20 mouse cellular contexts compared by ENCODE assay signal in genomic region chr6:32417351-32417750, GRCm38 (mm10).
DNase-seq lines count a peak whose midpoint lies in the region; ATAC-seq lines count a peak whose summit lies in the region.
"Had no signal": no experiment of that assay in that cellular context is flagged by ENCODE, and none has a peak within 500 bp of the region (broad histone marks: within the 10 kb centered on the region; RNA-seq: fewer than 3 reads in every experiment).

No protein-coding gene starts in this region.

- H3K4me3 ChIP-seq in neural tube, embryonic 15.5 days (replicated peaks): no peak overlapping the region
- H3K4me3 ChIP-seq: embryonic facial prominence, embryonic 13.5 days; hindbrain, embryonic 13.5 days; limb, embryonic 13.5 days had no signal

- H3K9ac ChIP-seq in neural tube, embryonic 15.5 days (replicated peaks): no peak overlapping the region
- H3K9ac ChIP-seq: embryonic facial prominence, embryonic 13.5 days; hindbrain, embryonic 13.5 days; limb, embryonic 13.5 days had no signal

- no peak overlapping the region for H3K4me2 ChIP-seq in neural tube, embryonic 15.5 days
- H3K4me2 ChIP-seq: embryonic facial prominence, embryonic 13.5 days; hindbrain, embryonic 13.5 days; limb, embryonic 13.5 days; liver, embryonic 11.5 days; midbrain, embryonic 11.5 days had no signal

- no peaks in the 10 kb centered on the region for H3K36me3 ChIP-seq in neural tube, embryonic 15.5 days
- H3K36me3 ChIP-seq: embryonic facial prominence, embryonic 13.5 days; hindbrain, embryonic 13.5 days; limb, embryonic 13.5 days had no signal

- ATAC-seq in neural tube, embryonic 15.5 days (ENCODE audit: low FRiP score): no peak
- ATAC-seq: forebrain, embryonic 16.5 days; intestine, embryonic 16.5 days; midbrain, embryonic 16.5 days had no signal

- H3K27me3 ChIP-seq in neural tube, embryonic 15.5 days (replicated peaks): no peaks in the 10 kb centered on the region
- H3K27me3 ChIP-seq: embryonic facial prominence, embryonic 13.5 days; hindbrain, embryonic 13.5 days; limb, embryonic 13.5 days had no signal

- 85% methylated on average over 4 of the region's 4 CpGs for WGBS in neural tube, embryonic 15.5 days

- H3K27ac ChIP-seq in neural tube, embryonic 15.5 days (replicated peaks): no peak overlapping the region
- H3K27ac ChIP-seq: embryonic facial prominence, embryonic 13.5 days; hindbrain, embryonic 13.5 days; limb, embryonic 13.5 days had no signal

- peaks cover 6% of the 10 kb centered on the region for H3K4me1 ChIP-seq in neural tube, embryonic 15.5 days

- peak; percentile 17 to 21 for DNase-seq in adrenal gland, postnatal 36 days
- no peak for DNase-seq in adrenal gland, postnatal 4 days (ENCODE audit: low spot score in 2 of 2)
- peak; percentile 64 for DNase-seq in kidney, postnatal 10 days
- no peak for DNase-seq in kidney, adult 11 months
- peak; percentile 22 for DNase-seq in lung, postnatal 14 days
- DNase-seq in lung, postnatal 36 days: no peak
- DNase-seq: B cell, adult 2 months; cerebellum, adult 18-20 months; cerebellum, postnatal 10 days; thymus, adult 2 months; thymus, postnatal 36 days had no signal

- H3K9me3 ChIP-seq in neural tube, embryonic 15.5 days (replicated peaks): no peaks in the 10 kb centered on the region
- H3K9me3 ChIP-seq: embryonic facial prominence, embryonic 13.5 days; hindbrain, embryonic 13.5 days; limb, embryonic 13.5 days had no signal

Comparison
In these comparisons a context has a peak if more than half of its experiments do, and no peak if none do; other contexts are left out.
1. DNase-seq: peak in adrenal gland, postnatal 36 days (2 of 2), kidney, postnatal 10 days (single experiment) and lung, postnatal 14 days (single experiment); none in adrenal gland, postnatal 4 days (0 of 2), kidney, adult 11 months (single experiment) and lung, postnatal 36 days (single experiment).